Mouse (Mus musculus): Measurements from ENCODE around the gene Fgf3. TPM values are rescaled to one million over a fixed set of nuclear protein-coding genes. Genes with fewer than 3 reads are reported as not detected.
A peak's percentile ranks its signal among the peaks of the same experiment; 100 is the strongest.
"Not testable (repeated sequence)": the region's sequence is repeated elsewhere in the genome, so short reads cannot be mapped to it uniquely, and the experiment has no call there.

The Fgf3 gene
- polyA plus RNA-seq, 2 experiments, result 0.10 to 0.13 TPM

DNA sequence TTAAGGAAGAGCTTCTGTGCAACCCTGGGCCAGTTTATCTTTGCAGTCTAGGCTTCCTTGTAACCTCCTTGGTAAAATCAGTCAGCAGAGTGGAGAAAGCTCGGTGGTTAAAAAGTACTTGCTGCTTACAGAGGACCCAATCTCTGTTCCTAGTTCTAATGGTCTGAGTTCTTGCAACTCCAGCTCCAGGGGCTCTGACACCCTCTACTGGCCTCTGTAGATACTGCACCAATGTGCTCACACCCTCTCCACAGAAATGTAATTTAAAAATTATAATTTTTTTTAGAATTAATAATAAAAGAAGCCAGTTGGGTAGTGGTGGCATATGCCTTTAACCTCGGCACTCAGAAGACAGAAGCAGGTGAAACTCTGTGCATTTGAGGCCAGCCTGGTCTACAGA lies 49.8 kb downstream of the Fgf3 start:
- no peak overlapping the region for H3K4me2 ChIP-seq (ENCODE audit: low read depth)
- peaks cover 11% of the 10 kb centered on the region for H3K27me3 ChIP-seq (ENCODE audit: control insufficient read depth, insufficient read depth, low read length)
- no peaks in the 10 kb centered on the region for H3K9me3 ChIP-seq (ENCODE audit: control insufficient read depth, low read length)
- no peak overlapping the region for H3K4me3 ChIP-seq (ENCODE audit: insufficient read depth in 1 of 2, low read depth in 2 of 2, low read length in 2 of 2)
- H3K4me1 ChIP-seq (replicated peaks; ENCODE audit: control insufficient read depth in 2 of 2, insufficient read depth in 2 of 2, low read length in 1 of 2), result no peaks in the 10 kb centered on the region
- TF ChIP-seq CTCF (IDR thresholded peaks at IDR 0.05; ENCODE audit: low read depth) (peak; percentile 38), EP300 (IDR thresholded peaks at IDR 0.05; ENCODE audit: low read depth) (no peak)
- ATAC-seq (ENCODE audit: insufficient read depth) (no peak), DNase-seq (ENCODE audit: low read depth in 3 of 3, low spot score in 3 of 3) (no peak)
- no peak overlapping the region for H3K9ac ChIP-seq (replicated peaks)
- H3K36me3 ChIP-seq (replicated peaks; ENCODE audit: control insufficient read depth, insufficient read depth, low read depth), result no peaks in the 10 kb centered on the region
- WGBS (ENCODE audit: insufficient replicate concordance), result 40% methylated on average over 2 of the region's 2 CpGs
- H3K27ac ChIP-seq, result no peak overlapping the region

DNA sequence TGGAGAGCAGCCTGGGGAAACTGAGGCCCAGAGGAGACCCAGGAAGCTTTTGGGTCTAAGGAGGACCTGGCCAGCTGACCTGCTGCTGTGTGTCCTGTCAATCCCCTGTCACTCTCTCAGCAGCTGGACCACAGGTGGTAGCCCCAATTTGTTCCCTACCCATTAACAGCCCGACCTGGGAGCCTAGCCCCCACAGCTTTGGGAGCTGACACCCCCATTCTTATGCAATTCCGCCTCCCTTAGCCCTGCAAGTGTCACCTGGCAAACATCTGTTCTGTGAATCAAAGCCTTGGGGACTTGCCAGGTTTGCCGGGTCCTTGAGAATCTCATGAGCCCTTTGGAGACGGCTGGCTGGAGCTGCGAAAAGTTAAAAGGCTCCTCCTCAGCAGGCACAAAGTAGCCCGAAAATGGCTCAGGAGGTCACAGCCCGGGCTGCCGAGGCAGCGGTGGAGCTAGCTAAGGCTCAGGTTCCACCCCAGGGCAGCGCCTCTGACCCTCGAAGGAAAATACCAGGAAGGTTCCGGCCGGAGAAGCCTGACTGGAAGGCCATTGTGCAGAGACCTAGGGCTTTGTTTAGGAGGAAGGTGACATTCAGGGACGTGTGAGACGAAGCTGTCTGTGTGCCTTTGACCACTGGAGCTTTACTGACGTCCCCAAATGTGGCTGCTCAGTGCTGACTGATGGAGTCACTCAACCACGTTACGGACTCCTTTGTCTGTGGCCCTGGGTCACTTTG lies 50.8 kb downstream of the Fgf3 start:
- DNase-seq (ENCODE audit: low read depth in 3 of 3, low spot score in 3 of 3) (no peak), ATAC-seq (ENCODE audit: insufficient read depth) (no peak)
- TF ChIP-seq CTCF (IDR thresholded peaks at IDR 0.05; ENCODE audit: low read depth), result no peak
- no peak for TF ChIP-seq EP300 (IDR thresholded peaks at IDR 0.05; ENCODE audit: low read depth)
- no peak overlapping the region for H3K4me3 ChIP-seq (ENCODE audit: insufficient read depth in 1 of 2, low read depth in 2 of 2, low read length in 2 of 2)
- H3K36me3 ChIP-seq (replicated peaks; ENCODE audit: control insufficient read depth, insufficient read depth, low read depth), result no peaks in the 10 kb centered on the region
- no peak overlapping the region for H3K27ac ChIP-seq
- 11% methylated on average over 18 of the region's 18 CpGs for WGBS (ENCODE audit: insufficient replicate concordance)
- H3K27me3 ChIP-seq (ENCODE audit: control insufficient read depth, insufficient read depth, low read length), result peaks cover 11% of the 10 kb centered on the region
- no peaks in the 10 kb centered on the region for H3K9me3 ChIP-seq (ENCODE audit: control insufficient read depth, low read length)
- H3K9ac ChIP-seq (replicated peaks), result no peak overlapping the region
- no peak overlapping the region for H3K4me2 ChIP-seq (ENCODE audit: low read depth)
- no peaks in the 10 kb centered on the region for H3K4me1 ChIP-seq (replicated peaks; ENCODE audit: control insufficient read depth in 2 of 2, insufficient read depth in 2 of 2, low read length in 1 of 2)

DNA sequence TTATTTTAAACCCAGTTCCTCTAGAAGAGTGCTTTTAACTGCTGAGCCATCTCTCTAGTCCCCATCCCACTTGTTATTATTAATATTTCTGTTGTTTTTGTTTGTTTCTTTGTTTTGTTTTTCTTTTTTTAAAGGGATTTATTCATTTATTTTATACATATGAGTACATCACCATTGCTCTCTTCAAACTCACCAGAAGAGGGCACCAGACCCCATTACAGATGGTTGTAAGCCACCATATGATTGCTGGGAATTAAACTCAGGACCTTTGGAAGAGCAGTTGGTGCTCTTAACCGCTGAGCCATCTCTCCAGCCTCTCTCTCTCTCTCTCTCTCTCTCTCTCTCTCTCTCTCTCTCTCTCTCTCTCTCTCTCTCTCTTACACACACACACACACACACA lies 52.8 kb downstream of the Fgf3 start:
- not testable (repeated sequence) for H3K9me3 ChIP-seq (ENCODE audit: control insufficient read depth, low read length); DNase-seq (ENCODE audit: low read depth in 3 of 3, low spot score in 3 of 3)

DNA sequence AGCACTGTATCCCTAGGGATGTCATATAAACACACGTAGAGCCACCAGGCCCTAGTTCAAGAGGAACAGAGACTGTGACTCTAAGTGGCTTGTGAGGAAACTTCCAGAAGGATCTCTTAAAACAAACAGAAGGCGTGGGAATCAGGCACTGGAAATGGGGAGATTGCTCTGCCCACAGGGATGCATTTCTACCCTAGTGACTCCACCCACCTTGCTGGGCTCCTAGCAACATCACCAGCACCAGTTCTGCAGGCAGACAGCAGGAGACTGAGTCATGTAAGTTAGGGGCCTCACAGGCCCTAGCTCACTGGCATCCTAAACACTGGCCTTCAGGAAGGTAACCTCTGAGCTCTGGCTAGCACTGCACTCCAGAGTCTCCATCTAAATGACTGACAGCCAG lies 54.0 kb downstream of the Fgf3 start:
- Histone ChIP-seq H3K4me1 (replicated peaks; ENCODE audit: control insufficient read depth in 2 of 2, insufficient read depth in 2 of 2, low read length in 1 of 2) (no peaks in the 10 kb centered on the region), H3K4me3 (ENCODE audit: insufficient read depth in 1 of 2, low read depth in 2 of 2, low read length in 2 of 2) (no peak overlapping the region), H3K36me3 (replicated peaks; ENCODE audit: control insufficient read depth, insufficient read depth, low read depth) (no peaks in the 10 kb centered on the region), H3K27me3 (ENCODE audit: control insufficient read depth, insufficient read depth, low read length) (peaks cover 36% of the 10 kb centered on the region), H3K4me2 (ENCODE audit: low read depth) (no peak overlapping the region), H3K9ac (replicated peaks) (no peak overlapping the region), H3K9me3 (ENCODE audit: control insufficient read depth, low read length) (no peaks in the 10 kb centered on the region), H3K27ac (no peak overlapping the region)
- 48% methylated on average over 2 of the region's 2 CpGs for WGBS (ENCODE audit: insufficient replicate concordance)
- no peak for TF ChIP-seq EP300 (IDR thresholded peaks at IDR 0.05; ENCODE audit: low read depth)
- no peak for TF ChIP-seq CTCF (IDR thresholded peaks at IDR 0.05; ENCODE audit: low read depth)
- DNase-seq (ENCODE audit: low read depth in 3 of 3, low spot score in 3 of 3), result no peak
- no peak for ATAC-seq (ENCODE audit: insufficient read depth)

More for the DNA sequence above, 52.8 kb downstream of the Fgf3 start:
- H3K36me3 ChIP-seq (replicated peaks; ENCODE audit: control insufficient read depth, insufficient read depth, low read depth); H3K4me3 ChIP-seq (ENCODE audit: insufficient read depth in 1 of 2, low read depth in 2 of 2, low read length in 2 of 2); H3K4me2 ChIP-seq (ENCODE audit: low read depth); H3K4me1 ChIP-seq (replicated peaks; ENCODE audit: control insufficient read depth in 2 of 2, insufficient read depth in 2 of 2, low read length in 1 of 2); H3K9ac ChIP-seq (replicated peaks); ATAC-seq (ENCODE audit: insufficient read depth); H3K27ac ChIP-seq: not testable (repeated sequence)
- 67% methylated on average over 1 of the region's 1 CpGs for WGBS (ENCODE audit: insufficient replicate concordance)
- peaks cover 24% of the 10 kb centered on the region for H3K27me3 ChIP-seq (ENCODE audit: control insufficient read depth, insufficient read depth, low read length)

DNA sequence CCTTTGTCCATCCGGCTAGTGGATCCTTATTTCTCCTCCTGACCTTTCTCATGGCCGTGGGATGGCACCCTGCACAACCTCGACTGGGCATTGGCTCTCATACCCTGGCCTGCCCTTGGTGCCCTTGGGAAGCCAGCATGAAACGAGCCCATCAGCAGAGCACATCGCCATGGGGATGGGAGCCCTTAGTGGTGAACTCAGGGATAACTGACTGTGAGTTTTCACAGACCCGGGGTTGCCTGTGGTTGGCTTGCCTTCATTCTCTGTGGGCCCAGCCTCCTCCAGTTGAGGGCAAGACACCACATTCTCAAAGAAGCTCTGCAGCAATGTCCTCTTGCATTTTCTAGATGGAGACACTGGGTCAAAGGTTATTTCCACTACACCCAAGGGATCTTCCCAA lies 54.4 kb downstream of the Fgf3 start:
- TF ChIP-seq CTCF (IDR thresholded peaks at IDR 0.05; ENCODE audit: low read depth), result no peak
- TF ChIP-seq EP300 (IDR thresholded peaks at IDR 0.05; ENCODE audit: low read depth), result no peak

More for the DNA sequence above, 54.4 kb downstream of the Fgf3 start:
- Histone ChIP-seq H3K4me1 (replicated peaks; ENCODE audit: control insufficient read depth in 2 of 2, insufficient read depth in 2 of 2, low read length in 1 of 2) (no peaks in the 10 kb centered on the region), H3K9ac (replicated peaks) (no peak overlapping the region), H3K27me3 (ENCODE audit: control insufficient read depth, insufficient read depth, low read length) (peaks cover 40% of the 10 kb centered on the region), H3K27ac (no peak overlapping the region), H3K4me3 (ENCODE audit: insufficient read depth in 1 of 2, low read depth in 2 of 2, low read length in 2 of 2) (no peak overlapping the region), H3K9me3 (ENCODE audit: control insufficient read depth, low read length) (no peaks in the 10 kb centered on the region), H3K4me2 (ENCODE audit: low read depth) (no peak overlapping the region), H3K36me3 (replicated peaks; ENCODE audit: control insufficient read depth, insufficient read depth, low read depth) (no peaks in the 10 kb centered on the region)
- WGBS (ENCODE audit: insufficient replicate concordance), result 35% methylated on average over 6 of the region's 6 CpGs
- ATAC-seq (ENCODE audit: insufficient read depth) (no peak), DNase-seq (ENCODE audit: low read depth in 3 of 3, low spot score in 3 of 3) (no peak)

Other genes with a start within 250 kb of the Fgf3 start
- gene Ano1, start 86.1 kb upstream of the Fgf3 start, polyA plus RNA-seq (2012; rRNA removed), result 1.5 and 1.6 TPM in 2 replicates
- 1.4 and 2.1 TPM in 2 replicates for gene Ano1, start 86.1 kb upstream of the Fgf3 start, polyA plus RNA-seq (2014; fragmentation: Nextera tagmentation; extraction: Ambion mirVana)
- gene Fgf4, start 9.3 kb downstream of the Fgf3 start, polyA plus RNA-seq (2012; rRNA removed), result not detected in 2 replicates
- not detected in 2 replicates for gene Fgf4, start 9.3 kb downstream of the Fgf3 start, polyA plus RNA-seq (2014; fragmentation: Nextera tagmentation; extraction: Ambion mirVana)
- 0.02 and 0.09 TPM in 2 replicates for gene Fgf15, start 58.4 kb downstream of the Fgf3 start, polyA plus RNA-seq (2012; rRNA removed)
- not detected in 2 replicates for gene Fgf15, start 58.4 kb downstream of the Fgf3 start, polyA plus RNA-seq (2014; fragmentation: Nextera tagmentation; extraction: Ambion mirVana)
- 6.9 and 11.7 TPM in 2 replicates for gene LTO1, start 77.0 kb downstream of the Fgf3 start, polyA plus RNA-seq (2012; rRNA removed)
- 6.4 and 6.7 TPM in 2 replicates for gene LTO1, start 77.0 kb downstream of the Fgf3 start, polyA plus RNA-seq (2014; fragmentation: Nextera tagmentation; extraction: Ambion mirVana)
- 14.6 and 16.7 TPM in 2 replicates for gene Ccnd1, start 101.8 kb downstream of the Fgf3 start, polyA plus RNA-seq (2012; rRNA removed)
- 25.4 and 27.7 TPM in 2 replicates for gene Ccnd1, start 101.8 kb downstream of the Fgf3 start, polyA plus RNA-seq (2014; fragmentation: Nextera tagmentation; extraction: Ambion mirVana)